Mouse (Mus musculus) spleen, adult 2 months (tissue): ENCODE measurements around the gene Cradd. TPM values are rescaled to one million over a fixed set of nuclear protein-coding genes. Genes with fewer than 3 reads are reported as not detected.

Source experiments
- DNase-seq, 2 experiments: peaks; one replicate each; pipeline versions ENCODE4 v3.0.0 to v3.0.0-alpha.2; 2012 to 2021; ENCODE audit warnings: low spot score in 2 of 2, low read depth in 1 of 2
- H3K27ac ChIP-seq: fragments of 200-500 bp; 2 replicates; pipeline ENCODE4 v1.5.1; 2012; ENCODE audit warnings: low read length, inconsistent platforms; ENCODE audit not compliant: insufficient read depth
- H3K27me3 ChIP-seq: fragments of 200-500 bp; 2 replicates; pipeline ENCODE4 v1.6.1; 2012; ENCODE audit warnings: mild to moderate bottlenecking, moderate library complexity, low read length, inconsistent platforms; ENCODE audit not compliant: control insufficient read depth, insufficient read depth
- H3K36me3 ChIP-seq: fragments of 200-500 bp; 2 replicates; pipeline ENCODE4 v1.6.1; 2012; ENCODE audit warnings: mild to moderate bottlenecking, low read length, inconsistent platforms; ENCODE audit not compliant: control insufficient read depth, insufficient read depth
- H3K4me1 ChIP-seq: fragments of 200-500 bp; 2 replicates; pipeline ENCODE4 v1.6.1; 2011; ENCODE audit warnings: inconsistent platforms; ENCODE audit not compliant: control insufficient read depth, insufficient read depth, insufficient read length
- H3K4me3 ChIP-seq: fragments of 200-500 bp; 2 replicates; pipeline ENCODE4 v1.5.1; 2011; ENCODE audit warnings: mild to moderate bottlenecking, inconsistent platforms; ENCODE audit not compliant: insufficient read depth, insufficient read length; ENCODE audit errors: extremely low read depth
- CTCF ChIP-seq: fragments of 200-500 bp; IDR thresholded peaks from 2 replicates; pipeline ENCODE4 v1.5.1; 2011; ENCODE audit warnings: mild to moderate bottlenecking, inconsistent platforms; ENCODE audit not compliant: insufficient read depth, insufficient read length, insufficient replicate concordance; ENCODE audit errors: extremely low read depth
- POLR2A ChIP-seq: fragments of 200-500 bp; IDR thresholded peaks from 2 replicates; pipeline ENCODE4 v1.6.1; 2011; ENCODE audit warnings: low read depth, low read length, inconsistent platforms
- WGBS: fragments of 180-500 bp; shearing (Covaris S2); methylation state at CpG from one replicate; pipeline ENCODE4 v1.1.7; 2018; 5-methylcytosine and 5-hydroxymethylcytosine counted together
- polyA plus RNA-seq: library from polyadenylated mRNA; depleted of rRNA; stranded (reverse); fragments of >200 nt; gene quantifications from 2 replicates; pipeline ENCODE4 v1.2.3, GENCODE M21; 2012; rRNA removed

Cradd gene
- 8.2 and 10.2 TPM in 2 replicates for polyA plus RNA-seq

GRCm38 (mm10) chr10:95323393-95324277 lies at the start of gene Cradd:
TSS of gene Cradd (minus strand) at chr10:95324133.
- WGBS: 1% methylated on average over 51 of the region's 51 CpGs
- peak; percentile 83 to 97 for DNase-seq
- peaks cover 4% of the 10 kb centered on the region; the same call in 1 of the 2 replicates for H3K4me1 ChIP-seq
- H3K27ac ChIP-seq: peak within 1 kb of the TSS; percentile 98
- peak; percentile 7 for TF ChIP-seq POLR2A
- no peak for TF ChIP-seq CTCF
- H3K36me3 ChIP-seq: no peaks in the 10 kb centered on the region
- H3K27me3 ChIP-seq: no peaks in the 10 kb centered on the region
- H3K4me3 ChIP-seq: peak within 1 kb of the TSS; percentile 70

- Histone ChIP-seq H3K36me3 (no peaks in the 10 kb centered on the region), H3K4me3 (no peak overlapping the region), H3K27ac (no peak overlapping the region), H3K4me1 (peaks cover 13% of the 10 kb centered on the region; the same call in 1 of the 2 replicates), H3K27me3 (no peaks in the 10 kb centered on the region)
- no peak for TF ChIP-seq POLR2A
- no peak for TF ChIP-seq CTCF
- WGBS: 94% methylated on average over 6 of the region's 6 CpGs
- DNase-seq: no peak
Measured at GRCm38 (mm10) chr10:95373340-95373739, 49.4 kb upstream of the Cradd start.

GRCm38 (mm10) chr10:95371942-95372341 lies 48.0 kb upstream of the Cradd start:
- no peaks in the 10 kb centered on the region for H3K27me3 ChIP-seq
- peaks cover 17% of the 10 kb centered on the region for H3K4me1 ChIP-seq
- no peak overlapping the region for H3K27ac ChIP-seq
- no peak for TF ChIP-seq POLR2A
- TF ChIP-seq CTCF: no peak
- peak; percentile 40 to 41 for DNase-seq
- no peaks in the 10 kb centered on the region for H3K36me3 ChIP-seq
- 44% methylated on average over 3 of the region's 3 CpGs for WGBS
- no peak overlapping the region for H3K4me3 ChIP-seq

- Histone ChIP-seq H3K4me3 (no peak overlapping the region), H3K4me1 (peaks cover 17% of the 10 kb centered on the region), H3K27ac (no peak overlapping the region), H3K36me3 (no peaks in the 10 kb centered on the region), H3K27me3 (no peaks in the 10 kb centered on the region)
- no peak for TF ChIP-seq CTCF
- TF ChIP-seq POLR2A: no peak
- DNase-seq: no peak
Measured at GRCm38 (mm10) chr10:95369190-95369589, 45.3 kb upstream of the Cradd start.

GRCm38 (mm10) chr10:95368151-95368550 lies 44.2 kb upstream of the Cradd start:
- Histone ChIP-seq H3K4me1 (peaks cover 17% of the 10 kb centered on the region), H3K27me3 (no peaks in the 10 kb centered on the region), H3K36me3 (no peaks in the 10 kb centered on the region), H3K27ac (no peak overlapping the region), H3K4me3 (no peak overlapping the region)
- TF ChIP-seq POLR2A: no peak
- DNase-seq: no peak
- 86% methylated on average over 14 of the region's 14 CpGs for WGBS

- peak in 1 of 2 experiments; percentile 18 for DNase-seq
- H3K4me3 ChIP-seq: peak overlapping the region; percentile 29; the same call in 1 of the 2 replicates
- H3K4me1 ChIP-seq: peaks cover 17% of the 10 kb centered on the region
- H3K27ac ChIP-seq: peak overlapping the region; percentile 22; the same call in 1 of the 2 replicates
- no peaks in the 10 kb centered on the region for H3K27me3 ChIP-seq
- 31% methylated on average over 9 of the region's 9 CpGs for WGBS
- H3K36me3 ChIP-seq: no peaks in the 10 kb centered on the region
- TF ChIP-seq POLR2A (no peak), CTCF (no peak)
Measured at GRCm38 (mm10) chr10:95367661-95368089, 43.7 kb upstream of the Cradd start.

GRCm38 (mm10) chr10:95367241-95367640 lies 43.3 kb upstream of the Cradd start:
- no peak for DNase-seq
- peaks cover 16% of the 10 kb centered on the region for H3K4me1 ChIP-seq
- H3K36me3 ChIP-seq: no peaks in the 10 kb centered on the region
- no peak overlapping the region for H3K4me3 ChIP-seq
- peak overlapping the region; percentile 22; the same call in 1 of the 2 replicates for H3K27ac ChIP-seq
- H3K27me3 ChIP-seq: no peaks in the 10 kb centered on the region
- 72% methylated on average over 7 of the region's 7 CpGs for WGBS
- no peak for TF ChIP-seq POLR2A
- no peak for TF ChIP-seq CTCF
